Mouse (Mus musculus): Measurements from ENCODE around the gene Gm8220. TPM values are rescaled to one million over a fixed set of nuclear protein-coding genes. Genes with fewer than 3 reads are reported as not detected.

Gene Gm8220
- not detected for polyA plus RNA-seq (2017; shearing (Covaris generic))

GRCm38 (mm10) chr14:44285280-44285679 is at the start of gene Gm8220:
TSS of gene Gm8220 (plus strand) at chr14:44285580.

GRCm38 (mm10) chr14:44338484-44338883 is 53.1 kb downstream of the Gm8220 start, which contains the start of gene Gm5930:
TSS of gene Gm5930 (minus strand) at chr14:44338584.

Other genes starting within 250 kb of the Gm8220 start
- 2.2 TPM for gene Ear2, start 182.9 kb upstream of the Gm8220 start, polyA plus RNA-seq (2017; shearing (Covaris generic))
- not detected for gene Gm3327, start 161.7 kb upstream of the Gm8220 start, polyA plus RNA-seq (2017; shearing (Covaris generic))
- gene Gm8212, start 87.9 kb upstream of the Gm8220 start, polyA plus RNA-seq (2017; shearing (Covaris generic)): not detected
- gene 4930503E14Rik, start 72.3 kb upstream of the Gm8220 start, polyA plus RNA-seq (2017; shearing (Covaris generic)): not detected
- not detected for gene Gm5930, start 53.0 kb downstream of the Gm8220 start, polyA plus RNA-seq (2017; shearing (Covaris generic))
- gene Gm8229, start 79.8 kb downstream of the Gm8220 start, polyA plus RNA-seq (2017; shearing (Covaris generic)): not detected
- not detected for gene Gm3371, start 125.1 kb downstream of the Gm8220 start, polyA plus RNA-seq (2017; shearing (Covaris generic))
- gene Gm8232, start 148.1 kb downstream of the Gm8220 start, polyA plus RNA-seq (2017; shearing (Covaris generic)): not detected
- not detected for gene BC061237, start 206.9 kb downstream of the Gm8220 start, polyA plus RNA-seq (2017; shearing (Covaris generic))
- gene Gm17093, start 232.7 kb downstream of the Gm8220 start, polyA plus RNA-seq (2017; shearing (Covaris generic)): not detected